Mouse (Mus musculus) c-Kit-positive CD71-positive TER-119-negative erythroid progenitor cells, embryonic 14.5 days (primary cell): ENCODE results near the gene Unc13c.

Experiments
- DNase-seq: peaks from one replicate; pipeline ENCODE4 v3.0.0-alpha.2; 2013; ENCODE audit warnings: low read depth

Gene Unc13c

GRCm38 (mm10) chr9:73625171-73625570 lies 343.6 kb downstream of the Unc13c start:
- no peak for DNase-seq

DNA sequence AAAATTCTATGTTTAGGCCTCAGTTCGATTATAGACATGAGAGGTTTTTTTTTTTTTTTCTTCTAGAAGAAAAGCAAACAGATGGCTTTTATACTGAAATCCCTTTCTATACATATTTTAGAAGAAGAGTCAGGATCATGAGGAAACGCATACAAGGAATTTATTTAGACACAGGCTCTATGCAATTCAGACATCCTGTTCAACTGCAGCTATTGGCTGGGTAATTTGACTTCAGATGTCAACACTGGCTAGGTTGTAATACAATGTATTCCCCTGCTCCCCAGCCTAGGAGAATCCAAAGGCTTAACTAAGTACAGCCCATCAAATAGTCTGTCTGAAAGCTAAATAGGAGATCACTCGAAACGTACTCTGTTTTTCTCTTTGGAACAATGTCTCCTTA lies 355.9 kb downstream of the Unc13c start:
- no peak for DNase-seq

DNA sequence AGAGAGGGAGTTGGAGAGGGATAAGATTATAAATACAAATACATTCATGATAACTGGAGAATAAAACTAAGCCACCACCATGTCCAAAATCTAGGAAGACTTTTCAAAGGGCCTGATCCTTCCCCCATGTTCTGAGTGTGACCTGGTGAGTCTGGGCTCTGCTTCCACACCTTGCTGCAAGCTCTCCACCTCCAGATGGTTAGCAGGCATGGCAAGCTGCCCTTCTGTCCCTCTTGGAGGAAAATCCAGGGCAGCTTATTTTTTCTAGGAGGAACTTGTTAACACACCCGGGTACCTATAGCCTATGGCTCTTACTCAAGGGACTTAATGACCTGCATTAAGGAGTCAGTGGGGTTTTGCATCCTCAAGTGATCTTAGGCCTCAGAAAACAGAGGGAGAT lies 364.8 kb downstream of the Unc13c start:
- DNase-seq: no peak

DNA sequence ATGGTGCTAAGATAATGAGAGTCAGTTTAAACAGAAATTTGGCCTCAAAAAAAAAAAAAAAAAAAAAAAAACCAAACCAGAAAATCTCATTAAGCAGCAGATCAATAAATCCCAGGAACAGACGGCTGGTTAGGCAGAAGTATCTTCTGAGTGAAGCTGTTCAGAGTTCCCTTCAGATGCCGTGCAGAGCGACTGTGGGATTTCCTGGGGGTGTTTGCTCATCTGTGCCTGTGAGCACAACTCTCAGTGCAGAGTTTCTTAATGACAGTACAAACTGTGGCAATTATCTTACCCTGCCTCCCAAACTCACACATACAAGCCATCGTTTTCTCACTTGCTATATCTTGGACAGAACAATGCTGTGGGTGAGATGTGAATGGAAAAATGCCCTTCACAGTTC lies 403.2 kb downstream of the Unc13c start:
- DNase-seq: no peak

GRCm38 (mm10) chr9:73560037-73560436 lies 408.7 kb downstream of the Unc13c start:
- DNase-seq: no peak

DNA sequence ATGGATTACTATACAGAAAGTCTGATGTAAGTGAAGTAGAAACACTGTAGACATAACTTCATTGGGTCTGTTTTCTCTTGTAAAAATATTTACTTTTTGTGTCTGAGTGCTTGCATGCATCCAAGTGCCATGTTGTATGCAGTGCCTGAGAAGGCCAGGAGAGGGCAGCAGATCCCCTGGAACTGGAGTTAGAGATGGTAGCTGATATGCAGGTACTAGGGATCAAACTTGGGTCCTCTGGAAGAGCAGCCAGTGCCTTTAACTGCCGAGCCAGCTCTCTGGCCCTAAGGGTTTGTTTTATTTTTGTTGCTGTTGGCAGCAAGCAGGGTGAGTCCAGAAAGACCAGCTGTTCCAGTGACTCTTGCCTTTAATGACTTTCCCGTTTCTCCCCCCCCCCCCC lies 411.0 kb downstream of the Unc13c start:
- DNase-seq: peak; percentile 21

GRCm38 (mm10) chr9:73555354-73555753 lies 413.4 kb downstream of the Unc13c start:
- no peak for DNase-seq

DNA sequence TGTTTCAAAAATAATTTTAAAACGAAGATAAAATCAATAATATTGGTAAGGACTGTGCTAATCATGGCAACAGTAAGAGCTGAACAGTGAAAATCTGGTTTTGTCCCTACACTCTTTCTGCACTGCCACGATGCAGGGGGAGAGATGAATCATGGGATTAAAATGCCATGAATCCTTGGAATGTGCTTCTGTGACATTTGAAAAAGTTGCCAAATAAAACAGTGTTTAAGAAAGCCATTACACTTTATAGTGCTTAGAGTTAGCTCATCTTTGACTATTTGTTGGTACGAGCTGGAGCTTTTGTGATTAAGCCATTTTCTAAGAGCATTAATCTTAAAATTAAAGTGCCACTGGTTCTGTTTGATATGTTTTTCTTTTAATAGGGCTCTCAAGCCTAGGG lies 496.2 kb downstream of the Unc13c start:
- DNase-seq: no peak

DNA sequence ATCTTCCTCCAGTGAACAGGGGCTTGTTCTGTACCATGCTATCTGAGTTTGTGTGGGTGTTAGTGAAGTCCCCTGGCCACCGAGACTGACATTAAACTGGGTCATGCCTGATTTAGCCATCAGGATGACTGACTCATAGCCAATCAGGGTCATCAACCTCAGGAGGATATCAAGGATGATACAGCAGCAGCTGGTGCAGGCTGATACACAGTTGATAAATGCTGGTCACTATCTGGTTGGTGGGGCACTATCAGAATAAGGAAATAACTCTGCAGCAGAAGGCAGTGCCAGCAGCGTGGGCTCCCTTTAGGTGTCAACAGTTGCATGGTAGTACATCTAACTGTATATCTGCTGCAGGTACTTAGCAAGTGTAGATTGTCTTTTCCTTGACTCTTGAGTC lies 506.7 kb downstream of the Unc13c start:
- DNase-seq: no peak

DNA sequence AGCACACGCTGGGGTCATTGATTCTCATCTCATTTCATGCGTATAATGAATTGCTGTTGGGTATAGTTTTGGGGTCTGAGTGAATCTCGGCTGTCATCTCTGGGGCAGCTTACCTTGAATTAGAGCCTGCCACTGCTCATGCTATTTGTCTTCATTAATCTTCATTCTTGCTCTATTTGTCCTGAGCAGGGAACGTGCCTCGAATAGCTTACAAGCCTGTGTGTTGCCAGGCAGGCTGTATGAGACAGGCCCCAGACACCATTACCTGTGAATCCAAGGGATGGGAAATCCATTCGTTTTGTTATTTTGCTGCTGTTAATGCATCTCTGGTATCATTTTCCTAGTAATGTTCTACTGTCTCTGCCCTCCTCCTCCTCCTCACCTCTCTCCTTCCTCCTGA lies 518.8 kb downstream of the Unc13c start:
- DNase-seq: no peak

DNA sequence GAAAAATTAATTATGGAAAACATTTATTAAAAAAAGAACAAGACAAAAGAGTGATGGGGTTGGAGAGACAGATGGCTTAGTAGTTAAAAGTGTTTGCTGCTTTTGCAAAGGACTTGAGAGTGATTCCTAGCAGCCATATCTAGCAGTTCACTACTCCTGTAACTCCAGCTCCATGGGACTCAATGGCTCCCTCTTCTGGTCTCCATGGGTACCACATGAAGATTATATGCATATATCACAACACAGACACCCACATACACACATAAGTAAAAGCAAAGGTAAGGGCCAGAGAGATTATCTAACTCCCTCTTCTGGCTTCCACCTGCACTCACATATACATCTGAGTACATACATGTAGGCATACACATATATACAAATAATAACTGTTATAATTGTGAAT lies 519.5 kb downstream of the Unc13c start:
- no peak for DNase-seq

GRCm38 (mm10) chr9:73431925-73432324 lies 536.8 kb downstream of the Unc13c start:
- DNase-seq: no peak
